Mouse (Mus musculus): ENCODE measurements around the gene Zp1.

DNA sequence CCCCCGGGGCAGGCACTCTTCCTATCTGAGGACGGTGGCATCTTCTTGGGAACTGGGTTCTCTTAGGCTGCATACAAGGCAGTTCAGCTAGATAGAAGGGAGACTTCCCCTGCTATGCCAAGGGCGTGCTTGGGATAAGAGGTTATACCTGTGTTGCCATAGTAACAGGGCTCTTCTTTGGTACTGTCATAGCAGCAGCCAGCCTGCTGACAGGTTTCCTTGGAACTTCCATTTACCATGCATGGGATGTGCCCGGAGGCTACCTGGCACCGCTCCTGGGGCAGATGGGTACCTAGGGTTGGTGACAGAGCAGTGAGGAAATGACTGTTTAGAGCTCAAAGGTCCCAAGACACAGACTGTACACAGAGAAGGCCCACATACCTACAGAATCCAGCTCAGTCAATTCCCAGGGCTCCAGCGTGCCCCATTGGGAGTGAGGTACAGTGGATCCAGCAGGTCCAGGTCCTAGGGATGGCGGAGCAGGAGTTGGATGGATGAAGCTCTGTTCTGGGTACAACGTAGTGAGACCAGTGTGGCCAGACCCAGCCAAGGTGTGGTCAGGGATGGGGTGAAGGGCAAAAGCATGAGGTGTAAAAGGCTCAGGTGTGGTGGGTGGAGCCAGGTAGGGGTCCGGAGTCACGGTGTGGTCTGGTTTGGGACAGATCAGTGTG, 2.0 kb downstream of the Zp1 start:
- TF ChIP-seq TAL1 (IDR thresholded peaks at IDR 0.05; ENCODE audit: low read length) (no peak), GATA1 (IDR thresholded peaks at IDR 0.05; ENCODE audit: low read length) (no peak)

Data from erythroblast, embryonic 14.5 days (primary cell).